Mouse (Mus musculus) erythroblast, embryonic 14.5 days (primary cell): ENCODE measurements around the gene Odf3l2. TPM values are rescaled to one million over a fixed set of nuclear protein-coding genes. Genes with fewer than 3 reads are reported as not detected.

Source experiments
- H3K27me3 ChIP-seq: 2 replicates; pipeline ENCODE4 v1.6.1; 2012; ENCODE audit warnings: inconsistent platforms; ENCODE audit not compliant: control insufficient read depth
- H3K36me3 ChIP-seq: 2 replicates; pipeline ENCODE4 v1.6.1; 2012; ENCODE audit warnings: mild to moderate bottlenecking, inconsistent platforms; ENCODE audit not compliant: control insufficient read depth
- H3K4me1 ChIP-seq: 2 replicates; pipeline ENCODE4 v1.6.1; 2012; ENCODE audit warnings: inconsistent platforms; ENCODE audit not compliant: control insufficient read depth
- H3K4me3 ChIP-seq: replicated peaks from 2 replicates; pipeline ENCODE3; 2012; ENCODE audit warnings: moderate library complexity, mild to moderate bottlenecking, inconsistent platforms
- H3K9me3 ChIP-seq: 2 replicates; pipeline ENCODE4 v1.6.1; 2012; ENCODE audit warnings: low read length, inconsistent platforms, mixed read lengths; ENCODE audit not compliant: control insufficient read depth
- GATA1 ChIP-seq: IDR thresholded peaks from 2 replicates; pipeline ENCODE4 v1.6.1; 2012; ENCODE audit warnings: low read length, inconsistent platforms, mixed read lengths
- TAL1 ChIP-seq: IDR thresholded peaks from 3 replicates; pipeline ENCODE4 v1.6.1; 2012; ENCODE audit warnings: low read length, inconsistent platforms, mixed read lengths
- polyA plus RNA-seq: library from polyadenylated mRNA; stranded (reverse); fragments of >175 nt; gene quantifications from 2 replicates; pipeline ENCODE4 v1.2.3, GENCODE M21; 2012

Odf3l2 gene
- polyA plus RNA-seq: not detected in 2 replicates

- TF ChIP-seq GATA1: no peak
- TF ChIP-seq TAL1: no peak
- no peaks in the 10 kb centered on the region for H3K36me3 ChIP-seq
- H3K4me3 ChIP-seq: no peak within 1 kb of the TSS
- H3K9me3 ChIP-seq: no peaks in the 10 kb centered on the region
- peaks cover 5% of the 10 kb centered on the region for H3K4me1 ChIP-seq
- H3K27me3 ChIP-seq: no peaks in the 10 kb centered on the region
Measured at GRCm38 (mm10) chr10:79645711-79646110, at the start of gene Odf3l2. Odf3l2 (minus strand) TSS chr10:79645738.

- Histone ChIP-seq H3K9me3 (peaks cover 8% of the 10 kb centered on the region), H3K27me3 (peaks cover 12% of the 10 kb centered on the region), H3K36me3 (peaks cover 8% of the 10 kb centered on the region), H3K4me3 (no peak overlapping the region), H3K4me1 (peaks cover 6% of the 10 kb centered on the region)
- no peak for TF ChIP-seq TAL1
- no peak for TF ChIP-seq GATA1
Measured at GRCm38 (mm10) chr10:79694379-79694655, 48.8 kb upstream of the Odf3l2 start.

GRCm38 (mm10) chr10:79693580-79694378 is 48.2 kb upstream of the Odf3l2 start:
- Histone ChIP-seq H3K36me3 (peaks cover 14% of the 10 kb centered on the region), H3K27me3 (peaks cover 11% of the 10 kb centered on the region), H3K9me3 (peaks cover 8% of the 10 kb centered on the region), H3K4me3 (no peak overlapping the region), H3K4me1 (peaks cover 6% of the 10 kb centered on the region)
- TF ChIP-seq TAL1: no peak
- TF ChIP-seq GATA1: no peak

- H3K4me3 ChIP-seq: no peak overlapping the region
- no peak for TF ChIP-seq TAL1
- TF ChIP-seq GATA1: no peak
- H3K36me3 ChIP-seq: peaks cover 31% of the 10 kb centered on the region
- peaks cover 4% of the 10 kb centered on the region; the same call in 1 of the 2 replicates for H3K27me3 ChIP-seq
- H3K9me3 ChIP-seq: peaks cover 8% of the 10 kb centered on the region
- H3K4me1 ChIP-seq: peaks cover 6% of the 10 kb centered on the region
Measured at GRCm38 (mm10) chr10:79691986-79692548, 46.5 kb upstream of the Odf3l2 start.

GRCm38 (mm10) chr10:79689178-79689577 is 43.6 kb upstream of the Odf3l2 start:
- H3K36me3 ChIP-seq: peaks cover 60% of the 10 kb centered on the region
- H3K27me3 ChIP-seq: no peaks in the 10 kb centered on the region
- H3K4me1 ChIP-seq: peaks cover 20% of the 10 kb centered on the region
- H3K9me3 ChIP-seq: peaks cover 8% of the 10 kb centered on the region
- no peak overlapping the region for H3K4me3 ChIP-seq
- TF ChIP-seq GATA1: no peak
- TF ChIP-seq TAL1: no peak

GRCm38 (mm10) chr10:79688720-79689119 is 43.2 kb upstream of the Odf3l2 start, which contains the start of gene Gzmm:
Gzmm (plus strand) TSS chr10:79689020.
- Histone ChIP-seq H3K36me3 (peaks cover 64% of the 10 kb centered on the region), H3K4me3 (no peak within 1 kb of the TSS)

GRCm38 (mm10) chr10:79687513-79687912 is 42.0 kb upstream of the Odf3l2 start:
- Histone ChIP-seq H3K4me3 (no peak overlapping the region), H3K36me3 (peaks cover 71% of the 10 kb centered on the region), H3K27me3 (no peaks in the 10 kb centered on the region), H3K9me3 (peaks cover 7% of the 10 kb centered on the region), H3K4me1 (peaks cover 34% of the 10 kb centered on the region)
- TF ChIP-seq GATA1: no peak
- TF ChIP-seq TAL1: no peak

More at GRCm38 (mm10) chr10:79688720-79689119, 43.2 kb upstream of the Odf3l2 start, which contains the start of gene Gzmm:
- Histone ChIP-seq H3K27me3 (no peaks in the 10 kb centered on the region), H3K9me3 (peaks cover 8% of the 10 kb centered on the region), H3K4me1 (peaks cover 25% of the 10 kb centered on the region)
- TF ChIP-seq GATA1: no peak
- no peak for TF ChIP-seq TAL1

GRCm38 (mm10) chr10:79686691-79687090 is 41.2 kb upstream of the Odf3l2 start:
- Histone ChIP-seq H3K27me3 (no peaks in the 10 kb centered on the region), H3K36me3 (peaks cover 71% of the 10 kb centered on the region), H3K9me3 (no peaks in the 10 kb centered on the region), H3K4me3 (no peak overlapping the region), H3K4me1 (peaks cover 36% of the 10 kb centered on the region)
- no peak for TF ChIP-seq GATA1
- no peak for TF ChIP-seq TAL1

GRCm38 (mm10) chr10:79686219-79686618 is 40.7 kb upstream of the Odf3l2 start:
- Histone ChIP-seq H3K36me3 (peaks cover 71% of the 10 kb centered on the region), H3K9me3 (no peaks in the 10 kb centered on the region), H3K4me1 (peaks cover 40% of the 10 kb centered on the region), H3K4me3 (no peak overlapping the region), H3K27me3 (no peaks in the 10 kb centered on the region)
- TF ChIP-seq TAL1: no peak
- no peak for TF ChIP-seq GATA1
